Mouse (Mus musculus) bone marrow macrophage, adult 2 months (primary cell): ENCODE measurements around the gene Snhg11.

Source experiments
- CTCF ChIP-seq: IDR thresholded peaks from 2 replicates; pipeline ENCODE4 v1.5.1; 2012; ENCODE audit warnings: low read depth, mild to moderate bottlenecking, low read length, moderate library complexity
- POLR2A ChIP-seq: IDR thresholded peaks from 2 replicates; pipeline ENCODE4 v1.6.1; 2012; ENCODE audit warnings: mild to moderate bottlenecking, low read depth, low read length, borderline replicate concordance

DNA sequence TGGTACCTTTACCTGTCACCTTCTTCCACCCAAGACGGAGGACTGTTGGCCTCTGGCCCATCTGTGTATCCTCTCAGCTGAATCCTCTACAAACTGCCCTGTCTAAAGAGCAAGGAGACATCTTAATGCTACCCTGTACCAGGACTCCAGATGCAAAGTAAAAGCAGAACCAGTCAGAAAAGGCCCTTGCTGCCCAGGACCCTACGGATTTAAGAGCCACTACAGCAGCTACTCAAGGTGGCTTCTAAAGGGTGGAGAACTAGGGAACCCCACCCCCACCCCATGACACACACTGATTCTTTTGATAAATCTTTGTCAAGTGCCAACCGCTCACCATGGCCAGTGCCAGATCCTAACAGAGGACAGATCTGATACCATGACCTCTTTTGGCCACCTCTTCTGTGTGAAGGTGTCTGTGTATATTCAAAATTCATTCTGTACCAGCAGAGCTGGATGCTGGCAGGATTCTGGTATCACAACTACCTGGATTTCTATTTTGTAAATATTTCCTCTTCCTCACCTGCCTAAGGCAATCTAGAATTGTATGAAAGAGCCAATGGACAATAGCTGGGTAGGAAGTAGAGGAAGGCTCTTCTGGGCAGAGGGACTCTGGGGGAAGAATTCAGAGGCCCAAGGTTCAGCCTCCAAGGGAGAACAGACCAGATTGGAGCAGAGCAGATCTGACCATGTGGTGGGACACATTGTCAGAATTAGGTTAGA lies 22.5 kb upstream of the Snhg11 start:
- no peak for TF ChIP-seq POLR2A
- no peak for TF ChIP-seq CTCF
